Mouse (Mus musculus) neural tube, embryonic 14.5 days (tissue): ENCODE results near the gene Foxp4. TPM values are rescaled to one million over a fixed set of nuclear protein-coding genes. Genes with fewer than 3 reads are reported as not detected.

Experiments
- ATAC-seq: fragments of 200-750 bp; cut with Nextera tagmentation; 2 replicates; pipeline ENCODE4 v1.8.0; 2017; ENCODE audit warnings: low read depth, mild to moderate bottlenecking, moderate TSS enrichment, moderate library complexity
- H3K27ac ChIP-seq: fragments of 300-500 bp; sonication (generic); 2 replicates; pipeline ENCODE4 v1.5.1; 2014; ENCODE audit warnings: low read depth, mild to moderate bottlenecking, control low read depth, low read length, moderate library complexity, mixed read lengths
- H3K27me3 ChIP-seq: fragments of 300-500 bp; sonication (generic); 2 replicates; pipeline ENCODE4 v1.6.1; 2014; ENCODE audit warnings: low read length; ENCODE audit not compliant: control insufficient read depth, insufficient read depth
- H3K36me3 ChIP-seq: fragments of 300-500 bp; sonication (generic); 2 replicates; pipeline ENCODE4 v1.6.1; 2014; ENCODE audit warnings: low read length, mixed read lengths; ENCODE audit not compliant: control insufficient read depth, insufficient read depth
- H3K4me1 ChIP-seq: fragments of 300-500 bp; sonication (generic); 2 replicates; pipeline ENCODE4 v1.6.1; 2014; ENCODE audit warnings: low read length; ENCODE audit not compliant: control insufficient read depth, insufficient read depth
- H3K4me2 ChIP-seq: fragments of 300-500 bp; sonication (generic); 2 replicates; pipeline ENCODE4 v1.6.1; 2014; ENCODE audit warnings: mild to moderate bottlenecking, low read depth, low read length, control low read depth
- H3K4me3 ChIP-seq: fragments of 300-500 bp; sonication (generic); 2 replicates; pipeline ENCODE4 v1.5.1; 2014; ENCODE audit warnings: low read depth, low read length, control low read depth, mixed read lengths
- H3K9ac ChIP-seq: fragments of 300-500 bp; sonication (generic); replicated peaks from 2 replicates; pipeline ENCODE4 v1.6.1; 2014; ENCODE audit warnings: low read depth, mild to moderate bottlenecking, control low read depth, low read length, mixed read lengths
- H3K9me3 ChIP-seq: fragments of 300-500 bp; sonication (generic); 2 replicates; pipeline ENCODE4 v1.6.1; 2016; ENCODE audit warnings: low read length; ENCODE audit not compliant: control insufficient read depth
- WGBS: fragments of 180-500 bp; shearing (Covaris S2); extraction: QIAGEN DNeasy Blood & Tissue Kit; methylation state at CpG from one replicate; pipeline ENCODE4 v1.1.7; 2014; 5-methylcytosine and 5-hydroxymethylcytosine counted together
- polyA plus RNA-seq: library from polyadenylated mRNA; unstranded; fragments of >200 nt; fragmentation: Nextera tagmentation; extraction: Ambion mirVana; gene quantifications from 2 replicates; pipeline ENCODE4 v1.2.1, GENCODE M21; 2014

Gene Foxp4
- polyA plus RNA-seq, 1 experiment from 2014 or later = 28.7 TPM

DNA sequence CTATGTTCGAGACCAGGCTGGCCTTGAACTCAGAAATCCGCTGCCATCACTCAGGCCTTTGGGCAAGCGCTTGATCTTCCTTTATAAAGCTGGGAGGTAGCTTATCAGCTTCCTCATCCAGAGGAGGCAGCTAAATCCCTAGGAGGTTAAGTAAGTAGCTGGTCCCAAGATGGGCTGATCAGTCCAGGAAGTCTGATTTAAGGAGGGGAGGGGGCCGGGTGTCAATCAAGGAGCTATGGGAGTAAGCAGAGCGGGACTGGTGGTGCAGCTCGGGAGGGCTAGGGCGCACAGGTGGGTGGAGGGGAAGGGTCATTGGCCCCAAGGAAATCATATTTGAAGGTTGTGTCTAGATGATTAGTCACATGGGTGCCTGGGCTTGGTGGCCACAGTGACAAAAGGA lies 35.8 kb downstream of the Foxp4 start:
- Histone ChIP-seq H3K4me2 (no peak overlapping the region), H3K4me3 (no peak overlapping the region), H3K27ac (no peak overlapping the region), H3K9me3 (no peaks in the 10 kb centered on the region), H3K4me1 (peaks cover 11% of the 10 kb centered on the region; the same call in 1 of the 2 replicates), H3K36me3 (no peaks in the 10 kb centered on the region), H3K9ac (no peak overlapping the region), H3K27me3 (no peaks in the 10 kb centered on the region)
- WGBS = 85% methylated on average over 7 of the region's 7 CpGs
- no peak for ATAC-seq

DNA sequence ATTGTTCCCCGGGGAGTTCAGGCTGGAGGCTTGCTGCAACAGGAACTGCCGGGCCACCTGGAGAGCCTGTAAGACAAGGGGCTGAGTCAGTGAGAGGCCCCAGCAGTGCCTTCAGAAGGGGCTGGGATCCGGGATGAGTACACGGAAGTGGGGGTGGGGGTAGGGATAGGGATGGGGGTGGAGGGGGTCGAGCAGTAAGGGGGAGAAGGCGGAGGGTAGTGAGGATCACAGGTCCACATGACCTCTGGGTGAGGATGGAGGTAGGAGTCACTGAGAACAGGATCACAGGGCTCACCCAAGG lies 36.3 kb downstream of the Foxp4 start:
- 19% methylated on average over 6 of the region's 6 CpGs for WGBS
- Histone ChIP-seq H3K36me3 (no peaks in the 10 kb centered on the region), H3K4me2 (no peak overlapping the region), H3K4me3 (no peak overlapping the region), H3K9me3 (no peaks in the 10 kb centered on the region), H3K27ac (no peak overlapping the region), H3K27me3 (no peaks in the 10 kb centered on the region), H3K9ac (no peak overlapping the region), H3K4me1 (peaks cover 11% of the 10 kb centered on the region; the same call in 1 of the 2 replicates)
- no peak; the same call in 1 of the 2 replicates for ATAC-seq

DNA sequence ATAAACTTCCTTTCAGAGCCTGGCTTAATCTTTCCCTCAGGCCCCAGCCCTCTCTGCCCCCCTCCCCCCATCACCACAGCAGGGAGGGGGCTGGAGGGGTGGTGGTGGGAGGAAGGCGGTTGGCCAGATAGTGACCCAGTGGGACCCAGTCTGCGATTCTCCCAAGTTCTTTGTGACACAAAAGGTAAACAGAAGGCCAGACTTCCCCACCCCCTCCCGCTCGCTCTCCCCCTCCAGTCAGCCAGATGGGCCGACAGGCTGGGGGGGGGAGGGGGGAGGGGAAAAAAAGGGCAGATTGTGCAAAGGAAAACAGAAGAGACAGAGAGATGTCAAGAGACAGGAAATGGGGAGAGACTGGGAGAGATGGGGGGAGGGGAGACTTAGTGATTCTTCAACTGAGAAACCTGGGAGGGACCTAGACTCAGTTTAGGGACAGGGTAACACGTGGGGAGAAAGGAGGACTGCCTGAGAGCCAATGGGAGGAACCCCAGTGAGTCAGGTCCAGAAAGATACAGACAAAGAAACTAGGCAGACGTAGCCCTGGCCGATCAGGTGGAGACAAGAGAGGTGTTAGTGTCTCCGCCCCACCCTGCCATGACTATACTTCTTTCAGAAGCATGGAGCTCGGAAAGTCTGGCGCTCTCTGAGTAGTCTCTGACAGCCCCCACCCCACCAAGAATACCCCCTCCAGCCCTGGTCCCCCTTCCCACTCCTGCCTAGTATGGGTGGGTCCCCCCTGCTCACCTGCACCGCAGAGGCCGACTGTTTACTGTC lies 36.9 kb downstream of the Foxp4 start:
- no peaks in the 10 kb centered on the region for H3K9me3 ChIP-seq
- H3K27me3 ChIP-seq = no peaks in the 10 kb centered on the region
- ATAC-seq = peak; percentile 49
- H3K9ac ChIP-seq = no peak overlapping the region
- H3K4me1 ChIP-seq = peaks cover 11% of the 10 kb centered on the region; the same call in 1 of the 2 replicates
- no peak overlapping the region for H3K4me2 ChIP-seq
- H3K27ac ChIP-seq = no peak overlapping the region
- H3K4me3 ChIP-seq = no peak overlapping the region
- WGBS = 11% methylated on average over 11 of the region's 13 CpGs
- no peaks in the 10 kb centered on the region for H3K36me3 ChIP-seq

DNA sequence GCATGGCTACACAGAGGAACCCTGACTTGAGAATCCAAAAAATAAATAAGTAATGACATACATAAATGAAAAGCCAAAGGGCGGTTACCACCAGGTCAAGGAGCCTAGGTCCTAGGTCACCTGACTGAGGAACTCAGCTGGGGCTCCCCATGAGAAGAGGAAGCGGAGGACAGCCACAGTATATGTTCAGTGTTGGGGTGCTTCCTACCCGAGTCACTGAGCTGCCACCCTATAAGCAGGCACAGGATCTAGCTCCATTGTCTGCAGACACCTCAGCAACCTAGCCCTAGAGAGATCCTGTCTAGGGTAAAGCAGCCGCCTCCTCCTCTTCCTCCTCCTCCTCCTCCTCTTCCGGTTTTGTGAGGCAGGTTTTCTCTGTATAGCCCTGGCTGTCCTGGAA lies 41.3 kb downstream of the Foxp4 start:
- ATAC-seq = no peak
- peaks cover 4% of the 10 kb centered on the region; the same call in 1 of the 2 replicates for H3K27me3 ChIP-seq
- no peak overlapping the region for H3K9ac ChIP-seq
- H3K4me3 ChIP-seq = no peak overlapping the region
- H3K4me1 ChIP-seq = peaks cover 15% of the 10 kb centered on the region
- no peak overlapping the region for H3K4me2 ChIP-seq
- H3K27ac ChIP-seq = no peak overlapping the region
- 90% methylated on average over 5 of the region's 5 CpGs for WGBS
- no peaks in the 10 kb centered on the region for H3K36me3 ChIP-seq
- H3K9me3 ChIP-seq = no peaks in the 10 kb centered on the region

DNA sequence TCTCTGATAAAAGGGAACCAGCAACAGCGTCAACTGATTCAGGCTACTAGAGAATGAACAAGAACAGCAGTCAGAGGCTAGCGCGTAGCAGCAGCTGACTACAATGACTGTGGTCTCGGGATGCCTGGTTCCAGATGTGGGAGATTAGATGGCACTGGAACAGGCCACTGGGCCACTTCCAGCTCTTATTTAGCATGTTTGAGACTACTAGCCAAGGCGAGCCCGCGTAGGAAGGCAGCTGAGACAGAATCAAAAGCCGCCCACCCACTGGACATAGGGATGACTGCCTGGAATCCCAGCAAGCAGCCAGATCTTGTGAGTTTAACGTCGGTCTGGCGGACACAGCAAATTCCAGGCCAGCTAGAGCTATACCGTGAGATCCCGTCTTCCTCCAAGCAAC lies 43.1 kb downstream of the Foxp4 start:
- no peaks in the 10 kb centered on the region for H3K36me3 ChIP-seq
- H3K27me3 ChIP-seq = peaks cover 4% of the 10 kb centered on the region; the same call in 1 of the 2 replicates
- no peak for ATAC-seq
- no peak overlapping the region for H3K9ac ChIP-seq
- H3K9me3 ChIP-seq = no peaks in the 10 kb centered on the region
- H3K4me2 ChIP-seq = no peak overlapping the region
- H3K4me1 ChIP-seq = peaks cover 17% of the 10 kb centered on the region
- H3K4me3 ChIP-seq = no peak overlapping the region
- whole genome bisulfite sequencing = 73% methylated on average over 13 of the region's 13 CpGs
- no peak overlapping the region for H3K27ac ChIP-seq

DNA sequence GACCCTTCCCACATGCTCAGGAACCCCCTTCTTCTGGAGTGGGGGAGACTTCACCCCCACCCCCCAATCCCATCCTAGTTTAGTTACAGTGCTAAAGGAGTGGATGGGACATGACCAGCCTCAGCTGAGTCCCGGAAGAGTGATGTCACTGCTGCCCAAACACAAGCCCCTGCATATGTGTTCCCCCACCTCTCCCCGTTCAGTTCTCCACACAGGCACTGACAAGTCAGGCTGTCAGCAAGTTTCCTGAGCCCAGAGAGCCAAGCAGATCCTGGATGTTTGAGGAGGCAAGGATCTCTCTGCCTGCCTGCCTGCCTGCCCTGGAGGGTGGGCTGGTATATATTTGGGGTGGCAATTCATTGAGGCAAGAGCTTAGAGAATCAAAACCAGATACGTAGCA lies 45.2 kb downstream of the Foxp4 start:
- Histone ChIP-seq H3K4me1 (peaks cover 17% of the 10 kb centered on the region), H3K27me3 (peaks cover 4% of the 10 kb centered on the region; the same call in 1 of the 2 replicates), H3K9ac (peak overlapping the region; percentile 55; the same call in 1 of the 2 replicates), H3K4me3 (no peak overlapping the region), H3K36me3 (no peaks in the 10 kb centered on the region), H3K27ac (no peak overlapping the region), H3K4me2 (peak overlapping the region; percentile 57; the same call in 1 of the 2 replicates), H3K9me3 (no peaks in the 10 kb centered on the region)
- peak; percentile 12; the same call in 1 of the 2 replicates for ATAC-seq
- WGBS = 19% methylated on average over 3 of the region's 3 CpGs

DNA sequence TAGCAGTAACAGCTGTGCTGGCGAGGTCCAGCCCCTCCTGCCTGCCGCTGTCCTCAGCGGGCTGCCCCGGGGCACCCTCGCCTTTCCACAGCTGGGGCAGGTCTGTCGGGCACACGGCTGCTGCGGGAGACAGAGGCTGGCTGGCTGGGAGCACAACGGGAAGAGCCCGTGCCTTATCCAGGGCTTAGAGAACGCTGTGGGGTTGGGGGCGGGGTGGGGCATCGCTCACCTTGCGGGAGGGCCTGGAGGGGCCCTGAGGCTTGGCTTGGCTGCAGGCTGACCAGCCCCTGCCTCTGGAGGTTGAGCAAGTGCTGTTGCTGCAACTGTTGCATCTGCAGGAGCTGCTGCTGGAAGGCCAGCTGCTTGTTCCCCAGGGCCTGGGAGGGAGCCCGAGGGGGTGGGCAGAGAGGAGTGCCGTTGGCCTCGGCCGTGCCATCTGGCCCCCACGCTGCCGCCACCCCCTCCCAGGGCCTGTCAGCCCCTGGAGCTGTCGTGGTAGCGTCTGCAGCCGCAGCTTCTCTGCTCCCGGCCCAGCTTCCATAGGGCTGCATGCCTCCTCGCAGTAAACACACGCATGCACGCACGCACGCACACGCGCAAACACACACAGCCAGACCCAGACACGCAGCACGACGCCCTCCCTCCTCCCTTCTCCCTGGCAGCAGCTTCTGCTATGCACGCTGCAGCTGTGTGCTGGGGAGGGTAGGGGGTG lies 45.9 kb downstream of the Foxp4 start:
- Histone ChIP-seq H3K4me1 (peaks cover 17% of the 10 kb centered on the region), H3K9ac (peak overlapping the region; percentile 55), H3K27ac (0 out of 2 replicates have a peak overlapping the region, but pooled peaks have one; percentile 4)

DNA sequence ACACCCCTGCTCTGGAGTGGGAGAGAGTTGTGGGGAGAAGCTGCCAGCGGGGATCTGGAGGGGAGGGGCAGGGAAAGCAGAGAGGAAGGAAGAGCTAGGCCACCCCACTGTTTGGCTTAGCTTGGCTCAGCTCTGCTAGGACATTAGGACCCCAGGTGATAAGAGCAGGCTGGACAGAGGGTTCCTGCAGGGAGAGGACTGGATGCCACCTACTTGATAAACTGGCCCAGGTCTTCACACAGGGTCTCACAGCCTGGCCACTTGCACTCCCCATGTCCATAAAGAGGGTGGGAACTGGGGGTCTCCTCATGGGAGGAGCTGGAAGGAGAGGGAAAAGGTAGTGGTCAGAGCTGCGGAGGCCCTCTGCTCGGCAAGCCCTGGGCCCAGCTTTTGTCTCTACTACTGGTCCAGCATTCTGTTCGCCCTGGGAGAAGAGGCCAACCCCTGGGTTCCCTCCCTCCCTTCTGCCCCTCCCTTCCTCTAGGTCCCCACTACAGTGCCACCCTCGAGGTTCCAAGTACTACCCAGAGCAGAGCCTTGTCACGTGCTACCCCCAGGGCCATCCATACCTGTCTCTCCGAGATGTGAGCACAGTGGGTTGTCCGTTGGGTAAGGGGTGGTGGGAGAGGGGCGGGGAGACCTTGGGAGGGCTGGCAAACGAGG lies 46.6 kb downstream of the Foxp4 start:
- Histone ChIP-seq H3K36me3 (no peaks in the 10 kb centered on the region), H3K9ac (peak overlapping the region; percentile 55), H3K4me1 (peaks cover 21% of the 10 kb centered on the region), H3K27me3 (peaks cover 4% of the 10 kb centered on the region; the same call in 1 of the 2 replicates), H3K9me3 (no peaks in the 10 kb centered on the region), H3K4me2 (peak overlapping the region; percentile 57), H3K4me3 (peak overlapping the region; percentile 34), H3K27ac (peak overlapping the region; percentile 56)
- WGBS = 21% methylated on average over 10 of the region's 10 CpGs
- ATAC-seq = peak; percentile 22

More for the DNA sequence above, 45.9 kb downstream of the Foxp4 start:
- ATAC-seq = peak; percentile 70
- H3K36me3 ChIP-seq = no peaks in the 10 kb centered on the region
- H3K9me3 ChIP-seq = no peaks in the 10 kb centered on the region
- peaks cover 4% of the 10 kb centered on the region; the same call in 1 of the 2 replicates for H3K27me3 ChIP-seq
- peak overlapping the region; percentile 57 for H3K4me2 ChIP-seq
- H3K4me3 ChIP-seq = peak overlapping the region; percentile 34
- WGBS = 5% methylated on average over 32 of the region's 35 CpGs
